Mouse (Mus musculus) megakaryocyte progenitor cell, adult 5-6 weeks (primary cell): ENCODE data around the gene Stk31. TPM values are rescaled to one million over a fixed set of nuclear protein-coding genes. Genes with fewer than 3 reads are reported as not detected.

Source experiments
- total RNA-seq, 2 experiments: library from RNA; stranded (forward) in 1 of 2; stranded (reverse) in 1 of 2; fragments of 157-497, 149-512 nt in 1 of 2; fragments of 200-1000 nt in 1 of 2; gene quantifications; 2 replicates each; pipeline versions ENCODE4 v1.2.3 to v1.2.4; 2015 to 2017

Gene Stk31
- total RNA-seq, 2 experiments from 2014 or later = not detected

Other genes starting within 250 kb of the Stk31 start
- 0.20 and 0.71 TPM in 2 replicates for gene Igf2bp3, start 180.6 kb upstream of the Stk31 start, total RNA-seq (2015)
- gene Igf2bp3, start 180.6 kb upstream of the Stk31 start, total RNA-seq (2017) = 0.03 and 0.21 TPM in 2 replicates
- gene Tra2a, start 131.6 kb upstream of the Stk31 start, total RNA-seq (2015) = 212 and 225 TPM in 2 replicates
- 159 and 185 TPM in 2 replicates for gene Tra2a, start 131.6 kb upstream of the Stk31 start, total RNA-seq (2017)
- 3.4 and 5.5 TPM in 2 replicates for gene Ccdc126, start 76.3 kb upstream of the Stk31 start, total RNA-seq (2015)
- 3.9 and 6.7 TPM in 2 replicates for gene Ccdc126, start 76.3 kb upstream of the Stk31 start, total RNA-seq (2017)
- gene Fam221a, start 27.9 kb upstream of the Stk31 start, total RNA-seq (2015) = 7.7 and 13.8 TPM in 2 replicates
- 2.4 and 2.9 TPM in 2 replicates for gene Fam221a, start 27.9 kb upstream of the Stk31 start, total RNA-seq (2017)